Mouse (Mus musculus) forebrain, embryonic 14.5 days (tissue): Measurements from ENCODE around the gene Lrrn1. TPM values are rescaled to one million over a fixed set of nuclear protein-coding genes. Genes with fewer than 3 reads are reported as not detected.
A peak's percentile ranks its signal among the peaks of the same experiment; 100 is the strongest.

Experiments used
- ATAC-seq: fragments of 200-750 bp; cut with Nextera tagmentation; 2 replicates; pipeline ENCODE4 v1.8.0; 2017; ENCODE audit warnings: mild to moderate bottlenecking, moderate library complexity
- DNase-seq: peaks from one replicate; pipeline ENCODE4 v3.0.0-alpha.2; 2015; ENCODE audit warnings: low spot score
- H3K27ac ChIP-seq: fragments of 300-500 bp; sonication (generic); 2 replicates; pipeline ENCODE4 v1.5.1; 2014; ENCODE audit warnings: low read depth, mild to moderate bottlenecking, control low read depth, low read length, moderate library complexity
- H3K27me3 ChIP-seq: fragments of 300-500 bp; sonication (generic); replicated peaks from 2 replicates; pipeline ENCODE4 v1.6.1; 2014; ENCODE audit warnings: low read length, control low read depth, mixed read lengths; ENCODE audit not compliant: control insufficient read depth, insufficient read depth
- H3K36me3 ChIP-seq: fragments of 300-500 bp; sonication (generic); 2 replicates; pipeline ENCODE4 v1.6.1; 2014; ENCODE audit warnings: low read length, control low read depth; ENCODE audit not compliant: control insufficient read depth, insufficient read depth
- H3K4me1 ChIP-seq: fragments of 300-500 bp; sonication (generic); 2 replicates; pipeline ENCODE4 v1.6.1; 2014; ENCODE audit warnings: antibody characterized with exemption, low read length, control low read depth; ENCODE audit not compliant: control insufficient read depth, insufficient read depth
- H3K4me2 ChIP-seq: fragments of 300-500 bp; sonication (generic); 2 replicates; pipeline ENCODE4 v1.6.1; 2014; ENCODE audit warnings: mild to moderate bottlenecking, control low read depth, low read length
- H3K4me3 ChIP-seq: fragments of 300-500 bp; sonication (generic); 2 replicates; pipeline ENCODE4 v1.5.1; 2014; ENCODE audit warnings: low read depth, low read length, control low read depth
- H3K9ac ChIP-seq: fragments of 300-500 bp; sonication (generic); 2 replicates; pipeline ENCODE4 v1.6.1; 2014; ENCODE audit warnings: mild to moderate bottlenecking, low read length, control low read depth, moderate library complexity
- H3K9me3 ChIP-seq: fragments of 300-500 bp; sonication (generic); replicated peaks from 2 replicates; pipeline ENCODE4 v1.6.1; 2016; ENCODE audit warnings: low read length, control low read depth, mixed read lengths; ENCODE audit not compliant: control insufficient read depth
- WGBS: fragments of 180-500 bp; shearing (Covaris S2); extraction: QIAGEN DNeasy Blood & Tissue Kit; methylation state at CpG from one replicate; pipeline ENCODE4 v1.1.7; 2014; 5-methylcytosine and 5-hydroxymethylcytosine counted together
- polyA plus RNA-seq: library from polyadenylated mRNA; unstranded; fragments of >200 nt; fragmentation: Nextera tagmentation; extraction: Ambion mirVana; gene quantifications from 2 replicates; pipeline ENCODE4 v1.2.1, GENCODE M21; 2014

The Lrrn1 gene
- polyA plus RNA-seq, 1 experiment from 2014 or later: 47.8 TPM

- no peak overlapping the region for H3K27ac ChIP-seq
- ATAC-seq (0 out of 2 replicates have a peak, but pooled peaks have one; percentile 13), DNase-seq (peak; percentile 67)
- H3K4me1 ChIP-seq: peaks cover 30% of the 10 kb centered on the region
- H3K4me2 ChIP-seq: no peak overlapping the region
- H3K9ac ChIP-seq: no peak overlapping the region
- no peaks in the 10 kb centered on the region for H3K36me3 ChIP-seq
- no peaks in the 10 kb centered on the region for H3K9me3 ChIP-seq
- no peak overlapping the region for H3K4me3 ChIP-seq
- no peaks in the 10 kb centered on the region for H3K27me3 ChIP-seq
- WGBS: 9% methylated on average over 1 of the region's 1 CpGs
These were observed 5.0 kb downstream of the Lrrn1 start for GRCm38 (mm10) chr6:107534533-107534932.

GRCm38 (mm10) chr6:107536631-107537030 lies 7.1 kb downstream of the Lrrn1 start:
- 93% methylated on average over 4 of the region's 4 CpGs for WGBS
- no peak for ATAC-seq
- H3K4me3 ChIP-seq: no peak overlapping the region
- H3K9ac ChIP-seq: no peak overlapping the region
- no peaks in the 10 kb centered on the region for H3K9me3 ChIP-seq
- DNase-seq: no peak
- no peaks in the 10 kb centered on the region for H3K27me3 ChIP-seq
- peaks cover 27% of the 10 kb centered on the region for H3K4me1 ChIP-seq
- no peak overlapping the region for H3K4me2 ChIP-seq
- no peaks in the 10 kb centered on the region for H3K36me3 ChIP-seq
- no peak overlapping the region for H3K27ac ChIP-seq

GRCm38 (mm10) chr6:107541222-107541621 lies 11.7 kb downstream of the Lrrn1 start:
- Histone ChIP-seq H3K4me3 (no peak overlapping the region), H3K36me3 (no peaks in the 10 kb centered on the region), H3K4me1 (no peaks in the 10 kb centered on the region), H3K9me3 (no peaks in the 10 kb centered on the region), H3K9ac (no peak overlapping the region), H3K4me2 (no peak overlapping the region), H3K27ac (no peak overlapping the region), H3K27me3 (no peaks in the 10 kb centered on the region)
- DNase-seq: peak; percentile 27
- whole genome bisulfite sequencing: 81% methylated on average over 11 of the region's 11 CpGs
- ATAC-seq: peak; percentile 60; the same call in 1 of the 2 replicates

DNA sequence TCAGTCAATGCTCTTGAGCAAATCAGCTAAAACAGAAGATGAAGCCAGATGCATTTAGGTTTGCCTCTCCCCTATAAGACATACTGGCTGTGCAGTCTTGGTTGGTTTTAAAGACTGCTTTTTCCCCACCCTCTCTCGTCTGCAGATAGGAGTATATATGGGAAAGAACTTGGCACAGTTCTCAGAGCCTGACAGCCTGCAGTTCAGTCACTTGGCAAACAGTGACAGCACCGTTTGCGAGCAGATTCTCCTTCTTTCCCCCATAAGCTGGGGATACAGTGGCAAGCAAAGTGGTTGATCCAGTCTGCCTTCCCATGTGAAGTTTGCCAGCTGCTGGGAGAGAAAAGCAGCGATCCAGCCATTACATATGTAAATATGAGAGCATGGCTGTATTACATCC lies 12.3 kb downstream of the Lrrn1 start:
- peak overlapping the region; percentile 48; the same call in 1 of the 2 replicates for H3K27ac ChIP-seq
- no peak overlapping the region for H3K9ac ChIP-seq
- no peaks in the 10 kb centered on the region for H3K4me1 ChIP-seq
- 57% methylated on average over 4 of the region's 4 CpGs for WGBS
- no peaks in the 10 kb centered on the region for H3K27me3 ChIP-seq
- H3K4me2 ChIP-seq: no peak overlapping the region
- no peak overlapping the region for H3K4me3 ChIP-seq
- DNase-seq (peak; percentile 82), ATAC-seq (peak; percentile 86; the same call in 1 of the 2 replicates)
- no peaks in the 10 kb centered on the region for H3K9me3 ChIP-seq
- H3K36me3 ChIP-seq: no peaks in the 10 kb centered on the region

GRCm38 (mm10) chr6:107546272-107546671 lies 16.7 kb downstream of the Lrrn1 start:
- ATAC-seq (no peak), DNase-seq (no peak)
- Histone ChIP-seq H3K27ac (no peak overlapping the region), H3K4me2 (no peak overlapping the region), H3K9me3 (no peaks in the 10 kb centered on the region), H3K27me3 (no peaks in the 10 kb centered on the region), H3K9ac (no peak overlapping the region), H3K4me3 (no peak overlapping the region), H3K4me1 (no peaks in the 10 kb centered on the region), H3K36me3 (no peaks in the 10 kb centered on the region)
- 70% methylated on average over 2 of the region's 2 CpGs for WGBS

- Histone ChIP-seq H3K36me3 (no peaks in the 10 kb centered on the region), H3K4me3 (no peak overlapping the region), H3K27me3 (no peaks in the 10 kb centered on the region), H3K27ac (no peak overlapping the region), H3K4me1 (peaks cover 4% of the 10 kb centered on the region; the same call in 1 of the 2 replicates), H3K4me2 (no peak overlapping the region), H3K9me3 (no peaks in the 10 kb centered on the region), H3K9ac (no peak overlapping the region)
- ATAC-seq (no peak), DNase-seq (no peak)
- 100% methylated on average over 1 of the region's 1 CpGs for WGBS
These were observed 22.9 kb downstream of the Lrrn1 start for GRCm38 (mm10) chr6:107552511-107552910.

DNA sequence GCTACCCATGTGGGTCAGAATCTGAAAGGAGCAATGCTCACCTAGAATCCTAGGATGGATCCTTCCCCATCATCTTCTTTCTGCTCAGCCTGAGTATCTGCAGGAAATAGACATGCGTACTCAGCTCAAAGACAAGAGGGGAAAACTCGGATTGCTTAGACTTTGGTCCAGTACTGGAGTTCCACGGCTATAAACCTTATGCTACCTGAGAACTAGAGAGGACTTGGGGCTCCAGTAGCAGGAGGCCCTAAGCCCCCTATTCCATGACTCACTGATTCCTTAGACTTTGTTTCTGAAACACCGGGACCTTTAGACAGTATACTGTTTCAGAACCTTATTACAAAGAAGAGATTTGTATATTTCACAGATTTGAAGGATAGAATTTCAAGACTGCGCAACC lies 25.8 kb downstream of the Lrrn1 start:
- no peak overlapping the region for H3K4me3 ChIP-seq
- H3K9me3 ChIP-seq: no peaks in the 10 kb centered on the region
- no peak overlapping the region for H3K9ac ChIP-seq
- no peak for DNase-seq
- no peaks in the 10 kb centered on the region for H3K36me3 ChIP-seq
- 94% methylated on average over 5 of the region's 5 CpGs for WGBS
- H3K27ac ChIP-seq: no peak overlapping the region
- H3K4me2 ChIP-seq: no peak overlapping the region
- H3K4me1 ChIP-seq: peaks cover 4% of the 10 kb centered on the region; the same call in 1 of the 2 replicates
- no peaks in the 10 kb centered on the region for H3K27me3 ChIP-seq
- ATAC-seq: no peak

GRCm38 (mm10) chr6:107556996-107557395 lies 27.4 kb downstream of the Lrrn1 start:
- peak; percentile 62; the same call in 1 of the 2 replicates for ATAC-seq
- peaks cover 4% of the 10 kb centered on the region; the same call in 1 of the 2 replicates for H3K4me1 ChIP-seq
- no peak overlapping the region for H3K9ac ChIP-seq
- peak; percentile 47 for DNase-seq
- H3K27ac ChIP-seq: 0 out of 2 replicates have a peak overlapping the region, but pooled peaks have one; percentile 21
- WGBS: 50% methylated on average over 3 of the region's 3 CpGs
- H3K4me3 ChIP-seq: no peak overlapping the region
- no peaks in the 10 kb centered on the region for H3K9me3 ChIP-seq
- no peaks in the 10 kb centered on the region for H3K27me3 ChIP-seq
- no peaks in the 10 kb centered on the region for H3K36me3 ChIP-seq
- no peak overlapping the region for H3K4me2 ChIP-seq

GRCm38 (mm10) chr6:107557806-107558205 lies 28.2 kb downstream of the Lrrn1 start:
- Histone ChIP-seq H3K4me1 (peaks cover 4% of the 10 kb centered on the region; the same call in 1 of the 2 replicates), H3K9me3 (no peaks in the 10 kb centered on the region), H3K4me2 (no peak overlapping the region), H3K4me3 (no peak overlapping the region), H3K27ac (no peak overlapping the region), H3K27me3 (no peaks in the 10 kb centered on the region), H3K36me3 (no peaks in the 10 kb centered on the region), H3K9ac (no peak overlapping the region)
- 88% methylated on average over 3 of the region's 3 CpGs for WGBS
- DNase-seq: no peak
- no peak for ATAC-seq
